Mouse (Mus musculus) testis, adult 2 months (tissue): ENCODE measurements around the gene Smarcb1.

ENCODE experiments used
- CTCF ChIP-seq: fragments of 200-500 bp; IDR thresholded peaks from 2 replicates; pipeline ENCODE4 v1.5.1; 2012; ENCODE audit warnings: low read depth, mild to moderate bottlenecking, inconsistent platforms, low read length, moderate library complexity; ENCODE audit not compliant: control insufficient read depth, insufficient read depth, insufficient replicate concordance
- POLR2A ChIP-seq: fragments of 200-500 bp; IDR thresholded peaks from 2 replicates; pipeline ENCODE4 v1.6.1; 2012; ENCODE audit warnings: low read depth, mild to moderate bottlenecking, inconsistent platforms, low read length, moderate library complexity; ENCODE audit not compliant: control insufficient read depth

- TF ChIP-seq CTCF: no peak
- peak; percentile 52; the same call in 1 of the 2 replicates for TF ChIP-seq POLR2A
Observed at GRCm38 (mm10) chr10:75857598-75857997, 63.8 kb downstream of the Smarcb1 start.
